Mouse (Mus musculus) left cerebral cortex, adult 9 months (tissue): ENCODE data around the gene Fubp3.
A peak's percentile ranks its signal among the peaks of the same experiment; 100 is the strongest.

Experiments
- DNase-seq, 2 experiments: peaks; one replicate each; pipeline ENCODE4 v3.0.0; 2022; ENCODE audit warnings: low spot score in 2 of 2

Gene Fubp3

GRCm38 (mm10) chr2:31619208-31619607 is 46.8 kb downstream of the Fubp3 start:
- DNase-seq: no peak

GRCm38 (mm10) chr2:31633531-31633930 is 61.1 kb downstream of the Fubp3 start:
- DNase-seq: no peak

- no peak for DNase-seq
These were observed 63.1 kb downstream of the Fubp3 start for GRCm38 (mm10) chr2:31635281-31636137.

- no peak for DNase-seq
These were observed 63.8 kb downstream of the Fubp3 start for GRCm38 (mm10) chr2:31636138-31636741.

- no peak for DNase-seq
These were observed 64.3 kb downstream of the Fubp3 start for GRCm38 (mm10) chr2:31636742-31637141.

GRCm38 (mm10) chr2:31637311-31637710 is 64.9 kb downstream of the Fubp3 start:
- no peak for DNase-seq

GRCm38 (mm10) chr2:31637807-31638206 is 65.4 kb downstream of the Fubp3 start:
- no peak for DNase-seq

GRCm38 (mm10) chr2:31638581-31639465 is 66.4 kb downstream of the Fubp3 start:
- no peak for DNase-seq

- no peak for DNase-seq
These were observed 67.0 kb downstream of the Fubp3 start for GRCm38 (mm10) chr2:31639466-31639760.

GRCm38 (mm10) chr2:31639901-31640608 is 67.6 kb downstream of the Fubp3 start, which contains the start of gene Prdm12:
Gene Prdm12, plus strand, starts transcription at chr2:31640037.
- no peak for DNase-seq

- DNase-seq: no peak
These were observed 68.4 kb downstream of the Fubp3 start for GRCm38 (mm10) chr2:31640609-31641507.

GRCm38 (mm10) chr2:31641508-31641830 is 69.0 kb downstream of the Fubp3 start:
- no peak for DNase-seq

- DNase-seq: no peak
These were observed 69.5 kb downstream of the Fubp3 start for GRCm38 (mm10) chr2:31641929-31642328.

GRCm38 (mm10) chr2:31653971-31654853 is 81.8 kb downstream of the Fubp3 start:
- DNase-seq: peak in 1 of 2 experiments; percentile 81

- peak in 1 of 2 experiments; percentile 67 for DNase-seq
These were observed 82.6 kb downstream of the Fubp3 start for GRCm38 (mm10) chr2:31654854-31655559.

- DNase-seq: no peak
These were observed 83.9 kb downstream of the Fubp3 start for GRCm38 (mm10) chr2:31656374-31656773.

- DNase-seq: no peak
These were observed 90.7 kb downstream of the Fubp3 start for GRCm38 (mm10) chr2:31662939-31663803.

GRCm38 (mm10) chr2:31663804-31664180 is 91.3 kb downstream of the Fubp3 start:
- DNase-seq: no peak
